ENCODE assay signal across 9 mouse cellular contexts in genomic region chr4:138495775-138496174, GRCm38 (mm10). TPM values are rescaled to one million over a fixed set of nuclear protein-coding genes. Genes with fewer than 3 reads are reported as not detected.
DNase-seq lines count a peak whose midpoint lies in the region; ATAC-seq and TF ChIP-seq lines count a peak whose summit lies in the region.
"Had no signal": no experiment of that assay in that cellular context is flagged by ENCODE, and none has a peak within 500 bp of the region (broad histone marks: within the 10 kb centered on the region; RNA-seq: fewer than 3 reads in every experiment).

No protein-coding gene starts in this region.

- peak overlapping the region; percentile 23; the same call in 1 of the 2 replicates for H3K4me2 ChIP-seq in forebrain, embryonic 13.5 days
- H3K4me2 ChIP-seq in intestine, embryonic 15.5 days (replicated peaks) = peak overlapping the region; percentile 43
- peak overlapping the region; percentile 18 for H3K4me2 ChIP-seq in neural tube, embryonic 12.5 days (replicated peaks)

- WGBS in forebrain, embryonic 13.5 days = 6% methylated on average over 13 of the region's 13 CpGs
- 7% methylated on average over 13 of the region's 13 CpGs for WGBS in intestine, embryonic 15.5 days
- 11% methylated on average over 13 of the region's 13 CpGs for WGBS in neural tube, embryonic 12.5 days

- H3K36me3 ChIP-seq in forebrain, embryonic 13.5 days (ENCODE audit: poor library complexity, severe bottlenecking) = no peaks in the 10 kb centered on the region
- no peaks in the 10 kb centered on the region for H3K36me3 ChIP-seq in intestine, embryonic 15.5 days
- no peaks in the 10 kb centered on the region for H3K36me3 ChIP-seq in neural tube, embryonic 12.5 days

- H3K27me3 ChIP-seq in forebrain, embryonic 13.5 days = 0 out of 2 replicates have a peak, but pooled peaks cover 3% of the 10 kb centered on the region
- no peaks in the 10 kb centered on the region for H3K27me3 ChIP-seq in intestine, embryonic 15.5 days (replicated peaks)
- no peaks in the 10 kb centered on the region for H3K27me3 ChIP-seq in neural tube, embryonic 12.5 days (replicated peaks)

- no peak for ATAC-seq in forebrain, embryonic 13.5 days
- ATAC-seq in intestine, embryonic 15.5 days = no peak
- no peak for ATAC-seq in neural tube, embryonic 12.5 days (ENCODE audit: low FRiP score, low read depth)
- no peak for ATAC-seq in megakaryocyte progenitor cell, adult 5-6 weeks (replicated peaks; ENCODE audit: poor library complexity)

- peak; percentile 50 to 64 for DNase-seq in left cerebral cortex, adult 2 months (ENCODE audit: extremely low spot score in 1 of 2, low spot score in 2 of 2)
- no peak for DNase-seq in left cerebral cortex, postnatal 36 days (ENCODE audit: low spot score in 2 of 2)
- DNase-seq in urinary bladder, postnatal 25 days (ENCODE audit: low spot score) = no peak
- no peak for DNase-seq in yolk sac, embryonic 10.5 days (ENCODE audit: low spot score)

- TF ChIP-seq CTCF in left cerebral cortex, adult 2 months (IDR thresholded peaks at IDR 0.05) = no peak

- no peak overlapping the region for H3K9ac ChIP-seq in forebrain, embryonic 13.5 days
- no peak overlapping the region for H3K9ac ChIP-seq in intestine, embryonic 15.5 days
- no peak overlapping the region for H3K9ac ChIP-seq in neural tube, embryonic 12.5 days

- intact Hi-C loops in left cerebral cortex, adult 2 months (cut with DNase I) = no loop called here
- intact Hi-C loops in left cerebral cortex, postnatal 36 days (cut with DNase I) = no loop called here

- H3K27ac ChIP-seq in left cerebral cortex, adult 2 months = peak overlapping the region; percentile 75
- no peak overlapping the region for H3K27ac ChIP-seq in forebrain, embryonic 13.5 days
- peak overlapping the region; percentile 48; the same call in 1 of the 2 replicates for H3K27ac ChIP-seq in intestine, embryonic 15.5 days
- H3K27ac ChIP-seq in neural tube, embryonic 12.5 days = no peak overlapping the region

- no peaks in the 10 kb centered on the region for H3K9me3 ChIP-seq in forebrain, embryonic 13.5 days (replicated peaks)
- H3K9me3 ChIP-seq in intestine, embryonic 15.5 days = no peaks in the 10 kb centered on the region
- H3K9me3 ChIP-seq in neural tube, embryonic 12.5 days = no peaks in the 10 kb centered on the region

- H3K4me3 ChIP-seq in left cerebral cortex, adult 2 months = no peak overlapping the region
- no peak overlapping the region for H3K4me3 ChIP-seq in forebrain, embryonic 13.5 days
- no peak overlapping the region for H3K4me3 ChIP-seq in intestine, embryonic 15.5 days (replicated peaks)
- H3K4me3 ChIP-seq in neural tube, embryonic 12.5 days = no peak overlapping the region
- H3K4me3 ChIP-seq: myocyte had no signal

- peaks cover 40% of the 10 kb centered on the region for H3K4me1 ChIP-seq in forebrain, embryonic 13.5 days
- H3K4me1 ChIP-seq in intestine, embryonic 15.5 days (replicated peaks) = peaks cover 34% of the 10 kb centered on the region
- peaks cover 39% of the 10 kb centered on the region for H3K4me1 ChIP-seq in neural tube, embryonic 12.5 days

RNA-seq across cellular contexts. Expression of gene Camk2n1, which starts 41.7 kb away (rescaled TPM):
- total RNA-seq in left cerebral cortex, adult 2 months (2021) = 1,000 to 10,000 TPM; 1,332 to 1,386 TPM
- 1,000 to 10,000 TPM; 1,236 to 1,427 TPM for total RNA-seq in left cerebral cortex, postnatal 36 days (2021)
- 6.6 and 6.9 TPM in 2 replicates for polyA plus RNA-seq in forebrain, embryonic 13.5 days (2015; fragmentation: Nextera tagmentation; extraction: Ambion mirVana)
- polyA plus RNA-seq in intestine, embryonic 15.5 days (2015; fragmentation: Nextera tagmentation; extraction: Ambion mirVana) = 4.8 and 5.5 TPM in 2 replicates
- polyA plus RNA-seq in neural tube, embryonic 12.5 days (2016; fragmentation: Nextera tagmentation; extraction: Ambion mirVana) = 9.2 and 11.7 TPM in 2 replicates
- 0.02 TPM in 1 of 2 replicates, not detected in the other for total RNA-seq in megakaryocyte progenitor cell, adult 5-6 weeks (2015)
- total RNA-seq in megakaryocyte progenitor cell, adult 5-6 weeks (2017) = 0.03 TPM in 1 of 2 replicates, not detected in the other

Comparison
In these comparisons a context has a peak if more than half of its experiments do, and no peak if none do; other contexts are left out.
1. DNase-seq: peak in left cerebral cortex, adult 2 months (2 of 2); none in left cerebral cortex, postnatal 36 days (0 of 2), urinary bladder, postnatal 25 days (single experiment) and yolk sac, embryonic 10.5 days (single experiment).
2. H3K27ac ChIP-seq: peak in left cerebral cortex, adult 2 months (single experiment) and intestine, embryonic 15.5 days (single experiment); none in forebrain, embryonic 13.5 days (single experiment) and neural tube, embryonic 12.5 days (single experiment).
3. RNA of gene Camk2n1, which starts 41.7 kb away (total RNA-seq): 1,236 to 1,427 TPM in left cerebral cortex, postnatal 36 days and 1,332 to 1,386 TPM in left cerebral cortex, adult 2 months; 0.02 to 0.03 TPM in megakaryocyte progenitor cell, adult 5-6 weeks; every median in the first group is over 1,000 times any median in the second.
4. Peak in every context shown above with its lines, with median percentiles within 50 percentile points of each other: H3K4me2 ChIP-seq.